Mouse (Mus musculus) gastrocnemius, adult 18-20 months (tissue): Measurements from ENCODE around the gene Nfic. TPM values are rescaled to one million over a fixed set of nuclear protein-coding genes. Genes with fewer than 3 reads are reported as not detected.
A peak's percentile ranks its signal among the peaks of the same experiment; 100 is the strongest.

Experiments used
- DNase-seq: peaks from one replicate; pipeline ENCODE4 v3.0.0; 2021; ENCODE audit warnings: low spot score
- long read RNA-seq, 2 experiments: library from polyadenylated mRNA; stranded (forward); transcript quantifications; one replicate each; pipeline ENCODE4 v2.0.0; 2021
- total RNA-seq, 2 experiments: library from RNA; stranded (reverse); gene quantifications; 2 replicates each; pipeline ENCODE4 v1.2.3; 2021

Gene Nfic
- 100 to 1,000 TPM; 232 to 244 TPM for total RNA-seq
- long read RNA-seq, experiment 1, full-length matches to known transcripts: 58 of 108 reads
- long read RNA-seq, experiment 1, partial matches to known transcripts: 6 of 108 reads
- long read RNA-seq, experiment 1, other reads (novel, unspliced or antisense): 44 of 108 reads
- long read RNA-seq, experiment 2, full-length matches to known transcripts: 38 of 88 reads
- long read RNA-seq, experiment 2, partial matches to known transcripts: 6 of 88 reads
- long read RNA-seq, experiment 2, other reads (novel, unspliced or antisense): 44 of 88 reads

GRCm38 (mm10) chr10:81455181-81455895 lies at the start of gene Nfic:
Gene Nfic (minus strand): TSS chr10:81455635.
- no peak for DNase-seq

GRCm38 (mm10) chr10:81502658-81503057 lies 47.2 kb upstream of the Nfic start:
- DNase-seq: peak; percentile 90

DNA sequence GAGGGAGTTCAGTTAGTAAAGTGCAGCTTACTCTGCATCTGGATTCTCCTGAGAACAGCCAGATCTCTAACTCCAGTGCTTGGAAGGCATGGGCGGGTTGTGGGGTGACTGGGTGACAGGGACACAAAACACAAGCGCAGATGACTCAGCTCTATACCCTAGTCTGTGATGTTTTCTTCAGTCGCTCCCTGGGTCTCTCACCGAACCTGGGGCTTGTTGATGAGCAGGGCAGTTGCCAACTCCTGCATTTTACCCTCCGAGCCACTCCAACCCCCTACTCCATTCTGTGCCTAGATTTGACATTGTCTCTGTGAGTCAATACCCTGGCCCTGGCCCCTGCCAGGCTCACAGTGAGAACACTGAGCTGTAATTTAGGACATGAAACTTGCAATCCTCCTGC lies 46.4 kb upstream of the Nfic start:
- no peak for DNase-seq

- no peak for DNase-seq
Observed at GRCm38 (mm10) chr10:81500032-81500431, 44.6 kb upstream of the Nfic start, which contains the start of gene S1pr4. Gene S1pr4 (minus strand): TSS chr10:81500132.

GRCm38 (mm10) chr10:81499250-81499901 lies 43.9 kb upstream of the Nfic start:
- DNase-seq: no peak

- DNase-seq: no peak
Observed at GRCm38 (mm10) chr10:81498316-81499249, 43.1 kb upstream of the Nfic start.

- no peak for DNase-seq
Observed at GRCm38 (mm10) chr10:81497401-81498270, 42.2 kb upstream of the Nfic start.

DNA sequence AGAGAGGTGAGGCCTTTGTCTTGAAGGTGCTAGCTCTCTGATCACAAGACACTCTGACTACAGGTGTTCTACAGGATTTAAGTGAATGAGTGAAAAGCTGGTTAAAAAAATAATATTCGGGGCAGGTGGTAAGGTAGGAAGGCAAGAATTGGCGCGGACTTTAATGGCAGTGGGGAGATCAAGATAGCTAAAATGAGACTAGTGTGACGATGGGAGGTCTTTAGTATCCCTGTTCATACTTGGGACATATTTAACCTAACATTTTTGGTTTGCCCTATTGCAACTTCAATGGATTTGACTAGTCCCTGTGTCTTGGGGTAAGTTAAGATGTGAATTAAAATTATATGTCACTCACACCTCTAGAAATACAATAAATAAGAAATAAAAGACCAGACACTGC lies 41.5 kb upstream of the Nfic start:
- no peak for DNase-seq

DNA sequence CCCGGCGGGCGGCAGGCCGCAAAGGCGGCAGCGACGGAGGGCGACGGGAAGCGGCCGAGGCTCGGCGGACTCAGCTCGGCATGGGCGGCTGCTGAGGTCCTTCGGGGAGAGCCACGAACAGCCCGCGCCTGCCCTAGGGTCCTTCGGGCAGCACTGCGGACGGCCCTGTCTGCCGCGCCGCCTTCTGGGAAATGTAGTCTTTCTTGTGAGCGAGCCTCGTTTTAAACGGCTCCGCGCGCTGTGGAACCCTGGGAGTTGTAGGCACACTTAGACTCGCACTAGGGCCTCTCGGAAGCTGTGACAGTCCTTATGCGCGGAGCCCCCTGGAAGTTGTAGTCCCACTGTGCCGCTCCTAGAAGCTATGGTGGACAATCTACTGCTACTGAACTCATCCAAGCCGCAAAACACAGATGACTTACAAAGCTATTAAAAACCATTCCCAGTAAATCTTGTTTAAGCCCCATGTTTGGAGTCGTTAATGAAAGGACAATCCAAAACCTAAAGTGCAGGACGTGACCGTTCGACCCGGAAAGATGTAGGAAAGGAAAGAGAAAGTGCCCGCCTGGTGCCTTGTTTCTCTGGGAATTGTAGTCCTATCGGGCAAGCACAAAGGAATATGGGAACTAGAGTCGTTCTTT lies 40.9 kb upstream of the Nfic start, which contains the start of gene Ncln:
Gene Ncln (minus strand): TSS at position 129 of the 638 bp plus-strand sequence.
- DNase-seq: peak; percentile 99

GRCm38 (mm10) chr10:81495616-81496263 lies 40.3 kb upstream of the Nfic start:
- peak; percentile 34 for DNase-seq

- no peak for DNase-seq
Observed at GRCm38 (mm10) chr10:81495151-81495550, 39.7 kb upstream of the Nfic start.

GRCm38 (mm10) chr10:81494260-81495041 lies 39.0 kb upstream of the Nfic start:
- no peak for DNase-seq

DNA sequence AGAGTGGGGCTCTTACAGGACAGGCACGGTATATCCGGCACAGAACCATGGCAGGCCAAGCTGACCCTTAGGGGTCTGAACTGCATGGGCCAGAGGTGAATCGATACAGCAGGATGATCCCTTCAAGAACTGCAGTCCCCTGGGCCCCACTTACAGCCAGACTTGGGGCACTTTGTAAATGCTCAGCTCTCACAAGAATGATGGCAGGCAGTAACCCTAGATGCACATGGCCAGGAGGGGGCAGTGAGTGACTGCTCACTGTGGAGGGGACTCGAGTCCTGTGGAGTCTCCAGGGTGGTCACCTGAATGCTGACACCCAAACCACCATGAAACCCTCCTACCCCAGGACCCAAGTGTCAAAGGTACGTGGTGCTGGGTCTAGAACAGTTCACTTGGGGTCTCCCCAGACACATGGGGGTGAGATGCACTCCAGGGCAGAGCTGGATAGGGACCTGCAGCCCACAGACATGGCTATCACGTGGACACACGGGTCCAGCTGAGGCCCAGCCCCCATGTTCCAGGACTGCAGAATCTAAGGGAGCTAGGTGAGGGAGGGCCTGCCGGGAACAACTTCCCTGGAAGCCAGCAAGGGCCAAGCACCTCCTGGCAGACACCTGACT lies 38.3 kb upstream of the Nfic start:
- DNase-seq: no peak

GRCm38 (mm10) chr10:81492606-81493240 lies 37.3 kb upstream of the Nfic start:
- no peak for DNase-seq

DNA sequence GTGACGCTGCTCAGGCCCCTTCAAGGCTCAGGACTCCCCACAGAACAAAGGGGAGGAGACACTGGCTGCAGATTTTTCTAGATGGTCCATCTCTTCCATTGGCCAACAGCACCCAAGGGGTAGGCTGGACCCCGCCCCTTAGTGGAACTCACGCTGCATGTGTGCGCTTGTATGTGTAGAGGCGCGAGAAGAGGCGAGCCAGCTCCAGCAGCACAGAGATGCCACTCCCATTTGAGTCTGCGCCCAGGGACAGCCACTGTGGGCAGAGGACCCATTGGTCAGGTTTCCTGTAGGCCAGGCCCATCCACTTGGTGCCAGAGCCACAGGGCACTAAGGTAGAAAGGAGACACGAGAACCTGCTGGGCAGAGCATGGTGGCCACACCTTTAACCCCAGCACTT lies 35.6 kb upstream of the Nfic start:
- no peak for DNase-seq

GRCm38 (mm10) chr10:81489941-81490340 lies 34.5 kb upstream of the Nfic start:
- no peak for DNase-seq

GRCm38 (mm10) chr10:81488081-81488480 lies 32.6 kb upstream of the Nfic start:
- DNase-seq: no peak
